Mouse (Mus musculus) megakaryocyte, embryonic 14.5 days (primary cell): ENCODE measurements around the gene Dclk3. TPM values are rescaled to one million over a fixed set of nuclear protein-coding genes. Genes with fewer than 3 reads are reported as not detected.

Experiments used
- H3K27me3 ChIP-seq: replicated peaks from 2 replicates; pipeline ENCODE3; 2012; ENCODE audit warnings: inconsistent platforms
- H3K36me3 ChIP-seq: replicated peaks from 2 replicates; pipeline ENCODE3; 2012; ENCODE audit warnings: low read length, inconsistent platforms, mixed read lengths
- H3K4me1 ChIP-seq: 2 replicates; pipeline ENCODE4 v1.6.1; 2012; ENCODE audit warnings: inconsistent platforms
- H3K4me3 ChIP-seq: replicated peaks from 2 replicates; pipeline ENCODE3; 2012; ENCODE audit warnings: moderate library complexity, mild to moderate bottlenecking, inconsistent platforms
- H3K9me3 ChIP-seq: 2 replicates; pipeline ENCODE4 v1.6.1; 2012; ENCODE audit warnings: inconsistent platforms
- FLI1 ChIP-seq: IDR thresholded peaks from 2 replicates; pipeline ENCODE4 v1.6.1; 2012; ENCODE audit warnings: low read length, inconsistent platforms, mixed read lengths
- GATA1 ChIP-seq: IDR thresholded peaks from 3 replicates; pipeline ENCODE4 v1.6.1; 2012; ENCODE audit warnings: mixed read lengths, low read length, inconsistent platforms, borderline replicate concordance
- polyA plus RNA-seq: library from polyadenylated mRNA; stranded (reverse); fragments of >175 nt; gene quantifications from 2 replicates; pipeline ENCODE4 v1.2.3, GENCODE M21; 2012; ENCODE audit warnings: low replicate concordance; ENCODE audit not compliant: insufficient read depth

Gene Dclk3
- polyA plus RNA-seq, 1 experiment: not detected

DNA sequence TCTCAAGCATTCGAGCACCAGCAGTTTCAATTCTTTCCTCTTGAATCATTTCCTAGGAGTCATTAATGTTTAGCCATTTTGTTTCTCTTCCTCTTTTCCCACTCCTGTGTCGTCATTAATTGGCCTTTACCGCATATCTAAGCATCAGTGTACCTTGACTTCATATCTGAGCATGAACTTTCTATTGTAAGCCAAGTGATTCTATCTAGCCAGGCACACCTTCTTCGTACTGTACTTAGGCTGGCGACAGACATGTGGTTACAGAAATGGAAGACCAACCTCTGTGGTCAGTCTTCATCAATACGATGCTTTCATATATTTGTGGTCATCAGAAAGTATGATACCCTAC lies 33.8 kb upstream of the Dclk3 start:
- no peaks in the 10 kb centered on the region for H3K27me3 ChIP-seq
- no peaks in the 10 kb centered on the region for H3K36me3 ChIP-seq
- no peaks in the 10 kb centered on the region for H3K4me1 ChIP-seq
- H3K4me3 ChIP-seq: no peak overlapping the region
- TF ChIP-seq FLI1: no peak
- no peak for TF ChIP-seq GATA1
- no peaks in the 10 kb centered on the region for H3K9me3 ChIP-seq

DNA sequence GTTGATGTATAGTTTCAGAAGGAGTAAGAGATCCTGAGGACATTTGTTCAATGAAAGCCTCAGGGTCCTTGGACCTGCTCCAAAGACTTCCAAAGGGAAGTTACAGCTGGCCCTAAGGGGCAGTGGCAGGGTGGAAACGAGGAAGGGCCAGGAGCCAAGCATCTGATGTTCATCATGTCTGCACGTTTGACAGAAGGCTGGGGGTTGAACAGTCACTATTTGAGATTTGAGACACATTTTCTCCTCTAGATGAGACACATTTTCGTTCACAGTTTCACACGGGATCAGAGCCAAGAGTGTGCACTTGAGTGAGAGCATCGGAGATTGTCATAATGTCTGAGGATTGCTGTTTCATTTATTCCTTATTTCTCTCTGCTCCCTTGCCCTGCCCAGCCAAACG lies 30.9 kb upstream of the Dclk3 start:
- TF ChIP-seq GATA1 (no peak), FLI1 (no peak)
- Histone ChIP-seq H3K27me3 (no peaks in the 10 kb centered on the region), H3K36me3 (no peaks in the 10 kb centered on the region), H3K4me3 (no peak overlapping the region), H3K4me1 (no peaks in the 10 kb centered on the region), H3K9me3 (peaks cover 6% of the 10 kb centered on the region; the same call in 1 of the 2 replicates)

DNA sequence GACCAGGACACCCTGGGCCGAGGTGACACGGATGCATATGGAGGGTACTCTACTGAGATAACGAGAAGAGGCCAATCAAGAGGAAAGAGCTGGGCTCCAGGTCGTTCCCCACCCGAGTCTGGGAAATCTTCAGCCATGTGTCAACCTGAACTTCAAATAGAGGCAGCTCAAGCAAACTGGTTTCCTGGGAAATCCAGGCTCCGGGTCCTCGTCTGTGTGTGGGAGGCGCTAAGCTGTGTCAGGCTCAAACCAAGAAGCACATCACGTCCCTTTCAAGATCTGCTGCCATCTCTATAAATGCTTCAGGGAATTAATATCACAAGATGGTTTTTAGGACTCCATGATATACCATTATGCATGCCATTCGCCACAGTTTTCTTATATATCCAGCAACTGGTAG lies 30.5 kb upstream of the Dclk3 start:
- TF ChIP-seq GATA1 (no peak), FLI1 (no peak)
- H3K27me3 ChIP-seq: no peaks in the 10 kb centered on the region
- H3K9me3 ChIP-seq: peaks cover 6% of the 10 kb centered on the region; the same call in 1 of the 2 replicates

DNA sequence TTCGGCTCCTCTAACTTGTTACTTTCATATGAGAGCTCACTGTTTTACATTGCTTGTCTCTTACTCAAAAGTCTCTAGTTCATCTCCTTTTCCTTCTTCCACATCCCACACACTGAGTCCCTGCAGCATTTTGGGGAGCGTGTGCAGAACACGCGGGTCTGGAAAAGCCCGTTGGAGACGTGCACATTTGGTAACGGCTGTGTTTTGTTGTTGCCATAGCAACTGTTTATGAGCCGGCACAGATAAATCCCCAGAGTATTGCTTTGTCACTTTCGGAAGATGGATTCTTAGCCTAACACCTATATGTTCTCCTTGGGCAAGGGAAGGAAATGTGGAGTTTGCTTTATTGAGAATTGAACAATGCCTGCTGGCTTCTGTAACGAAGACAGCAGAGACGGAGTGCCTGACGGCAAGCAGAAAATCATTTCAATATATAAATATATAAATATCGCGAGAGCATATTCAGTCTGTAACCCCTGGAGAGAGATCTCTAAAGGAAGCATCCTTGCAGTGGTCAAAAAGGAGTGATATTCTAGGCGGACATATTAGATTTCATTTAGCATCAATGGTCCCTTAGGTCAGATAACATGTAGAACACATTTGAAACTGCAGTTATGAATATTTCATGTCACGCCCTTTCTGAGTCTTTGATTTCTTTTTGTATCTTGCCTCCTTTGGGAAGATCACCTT lies 26.3 kb upstream of the Dclk3 start:
- Histone ChIP-seq H3K27me3 (no peaks in the 10 kb centered on the region), H3K9me3 (peaks cover 12% of the 10 kb centered on the region; the same call in 1 of the 2 replicates), H3K36me3 (no peaks in the 10 kb centered on the region), H3K4me3 (no peak overlapping the region), H3K4me1 (no peaks in the 10 kb centered on the region)
- TF ChIP-seq FLI1 (no peak), GATA1 (no peak)

More for the DNA sequence above, 30.5 kb upstream of the Dclk3 start:
- Histone ChIP-seq H3K4me1 (no peaks in the 10 kb centered on the region), H3K4me3 (no peak overlapping the region), H3K36me3 (no peaks in the 10 kb centered on the region)

DNA sequence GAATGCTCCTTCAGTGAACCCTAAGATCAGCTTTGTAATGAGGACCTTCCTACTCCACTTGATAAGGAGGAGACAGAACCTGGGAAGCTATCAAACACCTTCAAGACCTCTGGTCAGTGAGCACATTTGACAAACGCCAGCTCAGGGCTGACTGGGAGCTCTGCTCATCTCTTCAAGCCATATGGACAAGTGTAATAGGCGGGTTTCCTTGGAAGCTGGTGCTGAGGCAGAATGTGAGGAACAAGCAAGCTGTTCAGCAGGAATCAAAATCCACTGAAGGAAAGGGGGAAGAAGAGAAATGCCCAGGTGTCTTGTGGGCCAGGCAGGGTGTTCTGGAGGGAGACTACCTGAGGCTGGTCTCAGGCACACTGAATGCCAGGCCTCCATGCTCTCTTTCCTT lies 17.0 kb upstream of the Dclk3 start:
- peaks cover 13% of the 10 kb centered on the region for H3K9me3 ChIP-seq
- no peak overlapping the region for H3K4me3 ChIP-seq
- TF ChIP-seq GATA1: no peak
- no peaks in the 10 kb centered on the region for H3K4me1 ChIP-seq
- H3K27me3 ChIP-seq: peaks cover 2% of the 10 kb centered on the region
- no peaks in the 10 kb centered on the region for H3K36me3 ChIP-seq

DNA sequence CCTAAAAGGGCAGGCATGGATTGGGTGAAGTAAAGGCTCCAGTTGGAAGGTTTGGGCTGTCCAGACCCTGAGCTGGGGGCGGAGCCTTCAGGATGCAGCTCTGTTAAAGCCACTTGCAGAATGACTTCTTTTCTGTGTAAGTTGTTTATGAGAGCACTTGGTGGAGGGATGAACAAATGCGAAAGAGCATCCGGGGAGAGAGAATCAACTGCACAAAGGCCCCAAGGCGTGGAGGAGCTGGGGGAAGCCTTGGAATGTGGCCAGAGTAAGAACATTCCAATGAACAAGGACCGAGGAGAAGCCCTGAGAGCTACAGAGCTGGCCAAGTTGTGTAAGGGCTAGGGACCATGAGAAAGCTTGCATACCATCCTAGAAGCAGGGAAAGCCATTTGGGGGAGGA lies 16.3 kb upstream of the Dclk3 start:
- no peaks in the 10 kb centered on the region for H3K36me3 ChIP-seq
- no peak for TF ChIP-seq GATA1
- TF ChIP-seq FLI1: no peak
- peaks cover 13% of the 10 kb centered on the region for H3K9me3 ChIP-seq
- H3K4me3 ChIP-seq: no peak overlapping the region
- H3K4me1 ChIP-seq: no peaks in the 10 kb centered on the region
- H3K27me3 ChIP-seq: peaks cover 2% of the 10 kb centered on the region

DNA sequence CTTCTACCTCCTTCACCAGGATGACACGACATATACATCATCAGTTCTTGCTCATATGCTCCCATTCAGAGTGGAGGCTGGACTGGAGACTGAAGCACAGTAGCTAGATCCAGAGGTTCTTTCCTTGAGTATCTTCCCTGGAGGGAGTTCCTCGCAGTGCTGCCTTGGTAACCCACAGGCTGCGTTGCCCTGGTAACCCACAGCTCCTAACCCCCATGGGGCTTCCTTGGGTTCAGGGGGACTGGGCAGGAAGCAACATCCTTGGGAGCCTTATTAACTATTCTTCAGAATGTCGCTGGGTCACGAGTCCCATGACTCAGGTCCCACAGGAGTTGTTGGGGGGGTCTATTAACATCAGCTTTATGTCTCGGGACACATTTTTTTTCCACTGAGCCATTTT lies 13.8 kb upstream of the Dclk3 start:
- Histone ChIP-seq H3K4me3 (no peak overlapping the region), H3K36me3 (no peaks in the 10 kb centered on the region), H3K27me3 (peaks cover 2% of the 10 kb centered on the region), H3K4me1 (no peaks in the 10 kb centered on the region), H3K9me3 (peaks cover 13% of the 10 kb centered on the region)
- TF ChIP-seq FLI1: no peak
- no peak for TF ChIP-seq GATA1

DNA sequence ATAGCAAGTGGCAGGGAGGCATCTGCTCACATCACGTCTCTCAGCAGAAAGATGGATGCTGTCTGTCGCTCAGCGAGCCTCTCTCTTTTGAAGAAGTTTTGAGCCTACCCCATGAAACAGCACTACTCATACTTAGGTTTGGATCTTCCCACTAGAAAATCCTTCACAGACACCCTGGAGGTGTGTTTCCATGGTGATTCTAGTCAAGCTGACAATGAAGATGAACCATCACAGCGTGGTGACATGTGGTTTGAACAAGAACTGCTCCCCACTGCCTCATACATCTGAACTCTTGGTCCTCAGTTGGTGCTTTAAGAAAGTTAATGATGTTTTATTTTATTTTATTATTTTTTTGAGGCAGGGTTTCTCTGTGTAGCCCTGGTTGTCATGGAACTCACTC lies 12.9 kb upstream of the Dclk3 start:
- H3K9me3 ChIP-seq: peaks cover 13% of the 10 kb centered on the region
- no peak for TF ChIP-seq FLI1
- no peak for TF ChIP-seq GATA1
- no peak overlapping the region for H3K4me3 ChIP-seq
- H3K4me1 ChIP-seq: no peaks in the 10 kb centered on the region
- H3K36me3 ChIP-seq: no peaks in the 10 kb centered on the region
- H3K27me3 ChIP-seq: peaks cover 2% of the 10 kb centered on the region

DNA sequence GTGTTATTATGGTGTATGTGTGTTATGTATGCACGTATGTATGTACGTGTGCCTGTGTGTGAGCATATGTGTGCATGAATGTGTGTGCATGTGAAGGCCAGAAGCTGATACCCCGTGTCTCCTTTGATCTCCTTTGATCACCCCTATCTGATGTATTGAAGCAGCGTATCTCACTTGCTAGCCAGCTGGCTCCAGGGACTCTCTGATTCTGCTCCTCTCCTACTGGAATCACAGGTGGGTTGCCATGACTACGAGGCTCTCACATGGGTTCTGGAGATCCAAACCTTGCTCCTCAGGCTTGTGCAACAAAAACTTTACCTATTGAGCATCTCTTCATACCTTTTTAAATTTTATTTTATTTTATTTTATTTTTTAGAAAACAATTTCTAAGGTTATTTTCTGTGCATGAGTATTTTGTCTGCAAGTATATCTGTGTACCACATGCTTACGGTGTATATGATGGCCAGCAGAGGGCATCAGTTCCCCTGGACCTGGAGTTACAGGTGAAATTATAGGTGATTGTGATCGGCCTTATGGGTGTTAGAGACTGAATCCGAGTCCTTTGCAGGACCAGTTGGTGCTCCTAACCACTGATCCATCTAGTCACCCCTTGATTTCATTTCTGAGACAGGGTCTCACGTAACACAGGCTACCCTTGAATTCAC lies 10.9 kb upstream of the Dclk3 start:
- Histone ChIP-seq H3K36me3 (no peaks in the 10 kb centered on the region), H3K4me1 (no peaks in the 10 kb centered on the region), H3K9me3 (peaks cover 13% of the 10 kb centered on the region), H3K27me3 (no peaks in the 10 kb centered on the region), H3K4me3 (no peak overlapping the region)
- no peak for TF ChIP-seq GATA1
- TF ChIP-seq FLI1: no peak

DNA sequence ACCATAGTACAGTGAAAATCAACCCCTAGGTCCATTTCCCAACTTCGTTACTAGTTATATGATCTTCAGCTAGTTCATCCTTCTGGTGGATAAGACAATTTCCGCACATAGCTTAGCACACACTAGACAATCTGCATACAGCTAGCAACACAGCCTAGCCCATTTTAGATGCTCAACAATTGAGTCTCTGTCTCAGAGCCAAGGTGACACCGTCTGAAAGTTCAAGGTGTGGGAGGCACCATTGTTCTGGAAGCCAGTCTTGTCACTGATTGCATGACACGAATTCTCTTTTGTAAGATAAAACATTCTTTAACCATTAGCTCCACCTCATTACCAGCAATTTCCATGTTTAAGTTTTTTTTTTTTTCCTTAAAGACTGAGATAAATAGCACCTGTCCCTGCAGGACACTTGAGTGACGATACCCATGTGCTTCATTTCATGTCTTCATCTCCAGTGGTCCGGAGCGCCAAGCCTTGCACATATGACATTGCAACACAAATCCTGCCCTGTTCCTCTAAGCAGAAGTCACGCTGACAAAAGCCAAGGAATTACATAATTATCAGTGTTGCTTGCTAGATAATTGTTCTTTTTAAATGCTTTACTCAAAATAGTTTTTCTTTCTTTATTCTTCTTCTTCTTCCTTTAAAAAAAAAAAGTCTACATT lies 10.1 kb upstream of the Dclk3 start:
- H3K27me3 ChIP-seq: no peaks in the 10 kb centered on the region
- H3K36me3 ChIP-seq: no peaks in the 10 kb centered on the region
- H3K4me3 ChIP-seq: no peak overlapping the region
- H3K4me1 ChIP-seq: no peaks in the 10 kb centered on the region
- H3K9me3 ChIP-seq: peaks cover 12% of the 10 kb centered on the region
- TF ChIP-seq FLI1 (no peak), GATA1 (no peak)
